Mouse (Mus musculus) neural tube, embryonic 15.5 days (tissue): ENCODE measurements around the gene Defa25. TPM values are rescaled to one million over a fixed set of nuclear protein-coding genes. Genes with fewer than 3 reads are reported as not detected.
"Not testable (repeated sequence)": the region's sequence is repeated elsewhere in the genome, so short reads cannot be mapped to it uniquely, and the experiment has no call there.

Experiments
- ATAC-seq: fragments of 200-750 bp; cut with Nextera tagmentation; 2 replicates; pipeline ENCODE4 v1.8.0; 2017; ENCODE audit warnings: mild to moderate bottlenecking, moderate TSS enrichment, moderate library complexity; ENCODE audit not compliant: low FRiP score
- H3K27ac ChIP-seq: fragments of 300-500 bp; sonication (generic); replicated peaks from 2 replicates; pipeline ENCODE4 v1.5.1; 2015; ENCODE audit warnings: mild to moderate bottlenecking, inconsistent platforms
- H3K27me3 ChIP-seq: fragments of 300-500 bp; sonication (generic); replicated peaks from 2 replicates; pipeline ENCODE4 v1.6.1; 2015; ENCODE audit warnings: inconsistent platforms
- H3K36me3 ChIP-seq: fragments of 300-500 bp; sonication (generic); 2 replicates; pipeline ENCODE4 v1.6.1; 2015; ENCODE audit warnings: inconsistent platforms
- H3K4me1 ChIP-seq: fragments of 300-500 bp; sonication (generic); 2 replicates; pipeline ENCODE4 v1.6.1; 2015; ENCODE audit warnings: inconsistent platforms
- H3K4me2 ChIP-seq: fragments of 300-500 bp; sonication (generic); 2 replicates; pipeline ENCODE4 v1.6.1; 2015; ENCODE audit warnings: inconsistent platforms, mild to moderate bottlenecking, moderate library complexity
- H3K4me3 ChIP-seq: fragments of 300-500 bp; sonication (generic); replicated peaks from 2 replicates; pipeline ENCODE4 v1.5.1; 2015; ENCODE audit warnings: mild to moderate bottlenecking, inconsistent platforms
- H3K9ac ChIP-seq: fragments of 300-500 bp; sonication (generic); replicated peaks from 2 replicates; pipeline ENCODE4 v1.6.1; 2015; ENCODE audit warnings: mild to moderate bottlenecking, inconsistent platforms
- H3K9me3 ChIP-seq: fragments of 300-500 bp; sonication (generic); replicated peaks from 2 replicates; pipeline ENCODE4 v1.6.1; 2016; ENCODE audit warnings: inconsistent platforms
- WGBS: fragments of 180-500 bp; shearing (Covaris S2); methylation state at CpG from one replicate; pipeline ENCODE4 v1.1.7; 2015; ENCODE audit warnings: mixed read lengths; 5-methylcytosine and 5-hydroxymethylcytosine counted together
- polyA plus RNA-seq: library from polyadenylated mRNA; unstranded; fragments of >200 nt; fragmentation: Nextera tagmentation; extraction: Ambion mirVana; gene quantifications from 2 replicates; pipeline ENCODE4 v1.2.1, GENCODE M21; 2015

Gene Defa25
- not detected in 2 replicates for polyA plus RNA-seq

- not testable (repeated sequence) for H3K4me3 ChIP-seq, H3K9me3 ChIP-seq, H3K4me1 ChIP-seq, H3K36me3 ChIP-seq, H3K4me2 ChIP-seq, H3K9ac ChIP-seq, H3K27ac ChIP-seq, H3K27me3 ChIP-seq, ATAC-seq
Observed at GRCm38 (mm10) chr8:21084142-21084541, at the start of gene Defa25. TSS of gene Defa25 (plus strand) at chr8:21084442.

GRCm38 (mm10) chr8:21054747-21055146 lies 29.5 kb upstream of the Defa25 start, which contains the start of gene Defa23:
TSS of gene Defa23 (plus strand) at chr8:21055047.
- not testable (repeated sequence) for H3K4me3 ChIP-seq, H3K27ac ChIP-seq, ATAC-seq, H3K27me3 ChIP-seq, H3K4me1 ChIP-seq, H3K4me2 ChIP-seq, H3K9ac ChIP-seq, H3K9me3 ChIP-seq, H3K36me3 ChIP-seq
- WGBS = no CpG with 5 or more reads among the region's 1 CpGs

GRCm38 (mm10) chr8:21064738-21065137 lies 19.5 kb upstream of the Defa25 start, which contains the start of gene Defa35:
TSS of gene Defa35 (plus strand) at chr8:21065038.
- not testable (repeated sequence) for ATAC-seq, H3K4me1 ChIP-seq, H3K27me3 ChIP-seq, H3K27ac ChIP-seq, H3K4me3 ChIP-seq, H3K9me3 ChIP-seq, H3K4me2 ChIP-seq, H3K36me3 ChIP-seq, H3K9ac ChIP-seq
- WGBS = 92% methylated on average over 1 of the region's 1 CpGs

- no peak for ATAC-seq
- 45% methylated on average over 4 of the region's 4 CpGs for WGBS
- H3K4me1 ChIP-seq = no peaks in the 10 kb centered on the region
- no peaks in the 10 kb centered on the region for H3K27me3 ChIP-seq
- H3K27ac ChIP-seq = no peak overlapping the region
- 0 out of 2 replicates have a peak, but pooled peaks cover 3% of the 10 kb centered on the region for H3K9me3 ChIP-seq
- no peaks in the 10 kb centered on the region for H3K36me3 ChIP-seq
- no peak overlapping the region for H3K9ac ChIP-seq
- H3K4me2 ChIP-seq = no peak overlapping the region
- H3K4me3 ChIP-seq = no peak overlapping the region
Observed at GRCm38 (mm10) chr8:21093106-21093505, 8.9 kb downstream of the Defa25 start.

DNA sequence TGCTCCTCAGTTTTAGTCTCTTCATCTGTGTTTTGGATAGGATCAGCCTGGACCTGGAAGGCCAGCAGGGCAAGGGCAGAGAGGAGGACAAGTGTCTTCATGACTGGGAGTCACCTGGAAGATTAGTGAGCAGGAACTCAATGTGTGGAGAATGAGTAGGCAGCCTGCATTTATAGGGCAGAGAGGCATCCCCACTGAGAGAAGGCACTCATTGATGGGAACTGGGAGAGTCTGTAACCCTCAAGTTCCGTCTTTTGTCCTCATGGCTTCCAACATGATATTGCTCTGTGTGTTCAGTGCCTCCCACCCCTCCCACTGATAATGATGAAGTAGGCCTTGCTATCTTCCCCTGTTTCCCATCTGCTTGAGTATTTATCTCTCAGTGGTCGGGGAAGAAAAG lies 11.7 kb downstream of the Defa25 start, which contains the start of gene Gm14851:
Gene Gm14851 (minus strand): TSS at position 101 of the 400 bp plus-strand sequence.
- not testable (repeated sequence) for H3K4me3 ChIP-seq, H3K9ac ChIP-seq, ATAC-seq, H3K4me1 ChIP-seq, H3K27me3 ChIP-seq, H3K36me3 ChIP-seq, H3K27ac ChIP-seq, H3K9me3 ChIP-seq, H3K4me2 ChIP-seq
- no CpG with 5 or more reads among the region's 2 CpGs for WGBS

DNA sequence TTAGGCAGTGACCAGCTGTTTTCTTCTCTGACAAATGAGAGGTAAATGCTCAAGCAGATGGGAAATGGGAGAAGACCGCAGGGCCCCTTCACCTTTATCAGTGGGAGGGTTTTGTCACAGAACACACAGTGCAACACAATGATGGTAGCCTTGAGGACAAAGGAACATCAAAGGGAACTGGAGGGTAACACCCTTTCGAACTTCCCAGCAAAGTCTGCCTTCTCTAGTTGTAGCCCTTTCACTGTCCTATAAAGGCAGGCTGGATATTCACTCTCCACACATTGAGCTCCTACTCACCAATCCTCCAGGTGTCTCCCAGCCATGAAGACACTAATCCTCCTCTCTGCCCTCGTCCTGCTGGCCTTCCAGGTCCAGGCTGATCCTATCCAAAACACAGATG lies 50.1 kb downstream of the Defa25 start, which contains the start of gene Defa30:
Gene Defa30 (plus strand): TSS at position 301 of the 400 bp plus-strand sequence.
- WGBS = 55% methylated on average over 3 of the region's 3 CpGs

More for the DNA sequence above, 50.1 kb downstream of the Defa25 start, which contains the start of gene Defa30:
- H3K9ac ChIP-seq, H3K4me1 ChIP-seq, H3K4me3 ChIP-seq, H3K4me2 ChIP-seq, H3K36me3 ChIP-seq, H3K27me3 ChIP-seq, ATAC-seq, H3K27ac ChIP-seq, H3K9me3 ChIP-seq: not testable (repeated sequence)

Other genes starting within 250 kb of the Defa25 start
- not detected in 2 replicates for gene Defb33, start 191.8 kb upstream of the Defa25 start, polyA plus RNA-seq
- gene Gm15056, start 181.8 kb upstream of the Defa25 start, polyA plus RNA-seq = not detected in 2 replicates
- gene Gm6040, start 162.4 kb upstream of the Defa25 start, polyA plus RNA-seq = not detected in 2 replicates
- gene AY761185, start 139.7 kb upstream of the Defa25 start, polyA plus RNA-seq = not detected in 2 replicates
- not detected in 2 replicates for gene Defa21, start 58.9 kb upstream of the Defa25 start, polyA plus RNA-seq
- gene Defa23, start 29.4 kb upstream of the Defa25 start, polyA plus RNA-seq = not detected in 2 replicates
- gene Defa35, start 19.4 kb upstream of the Defa25 start, polyA plus RNA-seq = not detected in 2 replicates
- gene Gm14851, start 11.6 kb downstream of the Defa25 start, polyA plus RNA-seq = not detected in 2 replicates
- gene Defa30, start 50.2 kb downstream of the Defa25 start, polyA plus RNA-seq = not detected in 2 replicates
- gene Defa22, start 77.8 kb downstream of the Defa25 start, polyA plus RNA-seq = not detected in 2 replicates
- not detected in 2 replicates for gene Defa31, start 107.2 kb downstream of the Defa25 start, polyA plus RNA-seq
- gene Gm15293, start 117.1 kb downstream of the Defa25 start, polyA plus RNA-seq = not detected in 2 replicates
- gene Gm15292, start 165.3 kb downstream of the Defa25 start, polyA plus RNA-seq = not detected in 2 replicates
- not detected in 2 replicates for gene Defa27, start 231.1 kb downstream of the Defa25 start, polyA plus RNA-seq
- not detected in 2 replicates for gene Defa29, start 242.6 kb downstream of the Defa25 start, polyA plus RNA-seq